Mouse (Mus musculus): ENCODE data around the gene Mtor. TPM values are rescaled to one million over a fixed set of nuclear protein-coding genes. Genes with fewer than 3 reads are reported as not detected.

Gene Mtor
- polyA plus RNA-seq, 1 experiment from 2014 or later, result 28.2 TPM

- no peak overlapping the region for H3K27ac ChIP-seq
- H3K4me2 ChIP-seq (replicated peaks), result no peak overlapping the region
- no peaks in the 10 kb centered on the region for H3K27me3 ChIP-seq (replicated peaks)
- H3K9me3 ChIP-seq, result no peaks in the 10 kb centered on the region
- no peak for ATAC-seq (ENCODE audit: low FRiP score, low read depth)
- no peak overlapping the region for H3K4me3 ChIP-seq
- no peak overlapping the region for H3K9ac ChIP-seq
- peaks cover 90% of the 10 kb centered on the region for H3K36me3 ChIP-seq
- 83% methylated on average over 11 of the region's 11 CpGs for WGBS
- no peaks in the 10 kb centered on the region for H3K4me1 ChIP-seq
These were observed 21.3 kb downstream of the Mtor start for GRCm38 (mm10) chr4:148469487-148470252.

- 62% methylated on average over 10 of the region's 10 CpGs for WGBS
- H3K4me1 ChIP-seq, result no peaks in the 10 kb centered on the region
- H3K27ac ChIP-seq, result no peak overlapping the region
- no peaks in the 10 kb centered on the region for H3K9me3 ChIP-seq
- no peak for ATAC-seq (ENCODE audit: low FRiP score, low read depth)
- no peak overlapping the region for H3K4me3 ChIP-seq
- peaks cover 89% of the 10 kb centered on the region for H3K36me3 ChIP-seq
- H3K27me3 ChIP-seq (replicated peaks), result no peaks in the 10 kb centered on the region
- no peak overlapping the region for H3K9ac ChIP-seq
- H3K4me2 ChIP-seq (replicated peaks), result no peak overlapping the region
These were observed 23.0 kb downstream of the Mtor start for GRCm38 (mm10) chr4:148471363-148471806.

GRCm38 (mm10) chr4:148472436-148473174 is 24.2 kb downstream of the Mtor start:
- WGBS, result 95% methylated on average over 8 of the region's 8 CpGs
- Histone ChIP-seq H3K27ac (no peak overlapping the region), H3K9ac (no peak overlapping the region), H3K9me3 (no peaks in the 10 kb centered on the region), H3K36me3 (peaks cover 91% of the 10 kb centered on the region), H3K4me3 (no peak overlapping the region), H3K27me3 (replicated peaks) (no peaks in the 10 kb centered on the region), H3K4me1 (no peaks in the 10 kb centered on the region), H3K4me2 (replicated peaks) (no peak overlapping the region)
- no peak for ATAC-seq (ENCODE audit: low FRiP score, low read depth)

GRCm38 (mm10) chr4:148473496-148473895 is 25.1 kb downstream of the Mtor start:
- no peaks in the 10 kb centered on the region for H3K27me3 ChIP-seq (replicated peaks)
- no peak overlapping the region for H3K27ac ChIP-seq
- H3K9me3 ChIP-seq, result no peaks in the 10 kb centered on the region
- peaks cover 89% of the 10 kb centered on the region for H3K36me3 ChIP-seq
- no peak overlapping the region for H3K4me3 ChIP-seq
- no peak overlapping the region for H3K9ac ChIP-seq
- H3K4me1 ChIP-seq, result no peaks in the 10 kb centered on the region
- ATAC-seq (ENCODE audit: low FRiP score, low read depth), result no peak
- WGBS, result 71% methylated on average over 5 of the region's 5 CpGs
- H3K4me2 ChIP-seq (replicated peaks), result no peak overlapping the region

- Histone ChIP-seq H3K4me1 (no peaks in the 10 kb centered on the region), H3K27ac (no peak overlapping the region), H3K4me2 (replicated peaks) (no peak overlapping the region), H3K9ac (no peak overlapping the region), H3K27me3 (replicated peaks) (no peaks in the 10 kb centered on the region), H3K9me3 (no peaks in the 10 kb centered on the region), H3K36me3 (peaks cover 90% of the 10 kb centered on the region), H3K4me3 (no peak overlapping the region)
- 97% methylated on average over 2 of the region's 2 CpGs for WGBS
- ATAC-seq (ENCODE audit: low FRiP score, low read depth), result no peak
These were observed 31.8 kb downstream of the Mtor start for GRCm38 (mm10) chr4:148480245-148480644.

GRCm38 (mm10) chr4:148481557-148482168 is 33.3 kb downstream of the Mtor start:
- no peak for ATAC-seq (ENCODE audit: low FRiP score, low read depth)
- H3K27ac ChIP-seq, result no peak overlapping the region
- WGBS, result 89% methylated on average over 2 of the region's 2 CpGs
- no peak overlapping the region for H3K4me2 ChIP-seq (replicated peaks)
- H3K27me3 ChIP-seq (replicated peaks), result no peaks in the 10 kb centered on the region
- H3K4me1 ChIP-seq, result no peaks in the 10 kb centered on the region
- peaks cover 90% of the 10 kb centered on the region for H3K36me3 ChIP-seq
- H3K9me3 ChIP-seq, result no peaks in the 10 kb centered on the region
- H3K9ac ChIP-seq, result no peak overlapping the region
- H3K4me3 ChIP-seq, result no peak overlapping the region

- H3K9me3 ChIP-seq, result no peaks in the 10 kb centered on the region
- H3K27me3 ChIP-seq (replicated peaks), result no peaks in the 10 kb centered on the region
- 97% methylated on average over 12 of the region's 12 CpGs for WGBS
- no peak overlapping the region for H3K9ac ChIP-seq
- no peak overlapping the region for H3K4me2 ChIP-seq (replicated peaks)
- H3K4me3 ChIP-seq, result no peak overlapping the region
- peaks cover 93% of the 10 kb centered on the region for H3K36me3 ChIP-seq
- no peak for ATAC-seq (ENCODE audit: low FRiP score, low read depth)
- H3K4me1 ChIP-seq, result no peaks in the 10 kb centered on the region
- H3K27ac ChIP-seq, result no peak overlapping the region
These were observed 36.1 kb downstream of the Mtor start for GRCm38 (mm10) chr4:148484511-148484910.

- H3K36me3 ChIP-seq, result peaks cover 96% of the 10 kb centered on the region
- 93% methylated on average over 2 of the region's 2 CpGs for WGBS
- H3K4me3 ChIP-seq, result no peak overlapping the region
- no peak overlapping the region for H3K9ac ChIP-seq
- no peak overlapping the region for H3K27ac ChIP-seq
- H3K27me3 ChIP-seq (replicated peaks), result no peaks in the 10 kb centered on the region
- H3K4me2 ChIP-seq (replicated peaks), result no peak overlapping the region
- no peaks in the 10 kb centered on the region for H3K4me1 ChIP-seq
- H3K9me3 ChIP-seq, result no peaks in the 10 kb centered on the region
- no peak for ATAC-seq (ENCODE audit: low FRiP score, low read depth)
These were observed 39.4 kb downstream of the Mtor start for GRCm38 (mm10) chr4:148487841-148488240.

- ATAC-seq (ENCODE audit: low FRiP score, low read depth), result no peak
- no peaks in the 10 kb centered on the region for H3K27me3 ChIP-seq (replicated peaks)
These were observed 42.1 kb downstream of the Mtor start for GRCm38 (mm10) chr4:148490502-148490901.

GRCm38 (mm10) chr4:148491448-148491847 is 43.0 kb downstream of the Mtor start:
- Histone ChIP-seq H3K4me2 (replicated peaks) (no peak overlapping the region), H3K9me3 (no peaks in the 10 kb centered on the region), H3K27me3 (replicated peaks) (no peaks in the 10 kb centered on the region), H3K9ac (no peak overlapping the region), H3K36me3 (peaks cover 89% of the 10 kb centered on the region), H3K4me3 (no peak overlapping the region), H3K27ac (no peak overlapping the region), H3K4me1 (no peaks in the 10 kb centered on the region)
- no peak for ATAC-seq (ENCODE audit: low FRiP score, low read depth)
- WGBS, result 86% methylated on average over 7 of the region's 7 CpGs

More at GRCm38 (mm10) chr4:148490502-148490901, 42.1 kb downstream of the Mtor start:
- Histone ChIP-seq H3K9me3 (no peaks in the 10 kb centered on the region), H3K4me1 (no peaks in the 10 kb centered on the region), H3K27ac (no peak overlapping the region), H3K4me2 (replicated peaks) (no peak overlapping the region), H3K36me3 (peaks cover 89% of the 10 kb centered on the region), H3K4me3 (no peak overlapping the region), H3K9ac (no peak overlapping the region)
- 91% methylated on average over 6 of the region's 6 CpGs for WGBS

GRCm38 (mm10) chr4:148495160-148495559 is 46.7 kb downstream of the Mtor start:
- H3K27me3 ChIP-seq (replicated peaks), result no peaks in the 10 kb centered on the region
- H3K9ac ChIP-seq, result no peak overlapping the region
- H3K36me3 ChIP-seq, result peaks cover 84% of the 10 kb centered on the region
- no peaks in the 10 kb centered on the region for H3K4me1 ChIP-seq
- no peaks in the 10 kb centered on the region for H3K9me3 ChIP-seq
- no peak overlapping the region for H3K27ac ChIP-seq
- H3K4me2 ChIP-seq (replicated peaks), result no peak overlapping the region
- 95% methylated on average over 6 of the region's 6 CpGs for WGBS
- ATAC-seq (ENCODE audit: low FRiP score, low read depth), result no peak
- no peak overlapping the region for H3K4me3 ChIP-seq

- ATAC-seq (ENCODE audit: low FRiP score, low read depth), result peak; percentile 65
- peaks cover 76% of the 10 kb centered on the region for H3K36me3 ChIP-seq
- no peaks in the 10 kb centered on the region for H3K4me1 ChIP-seq
- no peak overlapping the region for H3K27ac ChIP-seq
- no peaks in the 10 kb centered on the region for H3K9me3 ChIP-seq
- H3K9ac ChIP-seq, result no peak overlapping the region
- no peaks in the 10 kb centered on the region for H3K27me3 ChIP-seq (replicated peaks)
- H3K4me2 ChIP-seq (replicated peaks), result no peak overlapping the region
- 82% methylated on average over 25 of the region's 25 CpGs for WGBS
- no peak overlapping the region for H3K4me3 ChIP-seq
These were observed 47.7 kb downstream of the Mtor start for GRCm38 (mm10) chr4:148495874-148496689.
